Mouse (Mus musculus) neural tube, embryonic 10.5 days (tissue): ENCODE data around the gene Ptgdr.
"Not testable (repeated sequence)": the region's sequence is repeated elsewhere in the genome, so short reads cannot be mapped to it uniquely, and the experiment has no call there.

ENCODE experiments used
- DNase-seq: peaks from one replicate; pipeline ENCODE4 v3.0.0-alpha.2; 2017; ENCODE audit warnings: low spot score; ENCODE audit errors: extremely low spot score

The Ptgdr gene

GRCm38 (mm10) chr14:44813152-44813551 lies 46.0 kb downstream of the Ptgdr start:
- DNase-seq = not testable (repeated sequence)
